19 mouse cellular contexts compared by ENCODE assay signal in the genomic region with DNA sequence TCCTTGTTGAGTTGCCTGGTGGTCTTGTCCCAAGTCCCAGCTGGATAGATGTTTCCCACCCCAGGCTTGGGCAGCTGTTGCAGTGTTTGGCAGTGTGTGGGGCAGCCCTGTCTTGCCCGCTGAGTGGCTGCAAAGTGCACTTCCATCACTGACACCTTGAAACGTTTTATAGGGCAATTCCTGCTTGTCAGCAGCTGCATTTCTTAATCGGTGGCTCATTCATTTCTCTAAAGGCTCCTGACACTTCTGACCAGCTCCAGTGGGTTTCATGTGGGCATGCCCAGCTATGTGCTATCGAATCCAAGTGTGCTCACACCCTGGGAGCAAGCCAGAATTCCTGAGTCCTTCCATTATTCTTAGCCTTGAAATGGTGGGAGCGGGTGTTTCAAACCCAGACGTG.
DNase-seq lines count a peak whose midpoint lies in the region; ATAC-seq lines count a peak whose summit lies in the region.
"Had no signal": no experiment of that assay in that cellular context is flagged by ENCODE, and none has a peak within 500 bp of the region (broad histone marks: within the 10 kb centered on the region; RNA-seq: fewer than 3 reads in every experiment).

No protein-coding gene starts in this region.

- 26% methylated on average over 6 of the region's 6 CpGs for WGBS in heart, embryonic 14.5 days
- 27% methylated on average over 6 of the region's 6 CpGs for WGBS in limb, embryonic 11.5 days
- 82% methylated on average over 6 of the region's 6 CpGs for WGBS in forebrain, embryonic 11.5 days

- no peak overlapping the region for H3K4me3 ChIP-seq in heart, embryonic 14.5 days (ENCODE audit: control insufficient read depth in 1 of 2, insufficient read depth in 1 of 2, low read depth in 1 of 2, low read length in 2 of 2)
- H3K4me3 ChIP-seq in limb, embryonic 11.5 days (ENCODE audit: low read depth, low read length), result no peak overlapping the region
- no peak overlapping the region for H3K4me3 ChIP-seq in forebrain, embryonic 11.5 days (ENCODE audit: low read depth, low read length)
- H3K4me3 ChIP-seq: hindbrain, embryonic 15.5 days; layer of hippocampus, adult 2 months had no signal

- 0 out of 2 replicates have a peak overlapping the region, but pooled peaks have one; percentile 14 for H3K4me2 ChIP-seq in heart, embryonic 14.5 days (ENCODE audit: low read length)
- H3K4me2 ChIP-seq in limb, embryonic 11.5 days (ENCODE audit: low read depth, severe bottlenecking), result no peak overlapping the region
- no peak overlapping the region for H3K4me2 ChIP-seq in forebrain, embryonic 11.5 days (ENCODE audit: low read depth, low read length, severe bottlenecking)
- H3K4me2 ChIP-seq: hindbrain, embryonic 15.5 days had no signal

- H3K27ac ChIP-seq in heart, embryonic 14.5 days (replicated peaks in 1 of 2; ENCODE audit: control insufficient read depth in 1 of 2, insufficient read depth in 1 of 2, low read depth in 2 of 2, low read length in 2 of 2), result peak overlapping the region; percentile 20 to 71; a peak in 3 of 4 replicates
- no peak overlapping the region for H3K27ac ChIP-seq in limb, embryonic 11.5 days (replicated peaks; ENCODE audit: low read depth, low read length)
- H3K27ac ChIP-seq in forebrain, embryonic 11.5 days (ENCODE audit: low read depth, low read length), result no peak overlapping the region
- H3K27ac ChIP-seq: hindbrain, embryonic 15.5 days; kidney, postnatal 0 days; layer of hippocampus, adult 2 months had no signal

- no peaks in the 10 kb centered on the region for H3K27me3 ChIP-seq in heart, embryonic 14.5 days (ENCODE audit: control insufficient read depth, insufficient read depth, low read length)
- H3K27me3 ChIP-seq in limb, embryonic 11.5 days (ENCODE audit: control insufficient read depth, insufficient read depth, low read length), result no peaks in the 10 kb centered on the region
- H3K27me3 ChIP-seq in forebrain, embryonic 11.5 days (ENCODE audit: control insufficient read depth, insufficient read depth, low read length), result no peaks in the 10 kb centered on the region
- H3K27me3 ChIP-seq: hindbrain, embryonic 15.5 days had no signal

- H3K36me3 ChIP-seq in heart, embryonic 14.5 days (ENCODE audit: control insufficient read depth, insufficient read depth, low read length), result no peaks in the 10 kb centered on the region
- no peaks in the 10 kb centered on the region for H3K36me3 ChIP-seq in limb, embryonic 11.5 days (ENCODE audit: control insufficient read depth, insufficient read depth, low read length)
- no peaks in the 10 kb centered on the region for H3K36me3 ChIP-seq in forebrain, embryonic 11.5 days (ENCODE audit: control insufficient read depth, insufficient read depth, low read length)
- H3K36me3 ChIP-seq: hindbrain, embryonic 15.5 days had no signal

- peak; percentile 73 for ATAC-seq in heart, embryonic 14.5 days (ENCODE audit: insufficient number of reproducible peaks, insufficient read depth, low FRiP score, low read depth)
- no peak for ATAC-seq in limb, embryonic 11.5 days (ENCODE audit: insufficient number of reproducible peaks, low FRiP score, low TSS enrichment, low read depth)
- no peak for ATAC-seq in forebrain, embryonic 11.5 days (replicated peaks; ENCODE audit: low FRiP score)
- ATAC-seq in erythroblast, adult 5-6 weeks (replicated peaks; ENCODE audit: low FRiP score, poor library complexity, severe bottlenecking), result no peak
- no peak for ATAC-seq in inflammation-experienced regulatory T-cells, adult 6 months
- ATAC-seq: forebrain, embryonic 14.5 days; intestine, postnatal 0 days; liver, postnatal 0 days; midbrain, embryonic 16.5 days had no signal

- no peak overlapping the region for H3K9ac ChIP-seq in heart, embryonic 14.5 days (ENCODE audit: low read length)
- H3K9ac ChIP-seq in limb, embryonic 11.5 days (ENCODE audit: low read length), result no peak overlapping the region
- no peak overlapping the region for H3K9ac ChIP-seq in forebrain, embryonic 11.5 days (ENCODE audit: low read length)
- H3K9ac ChIP-seq: hindbrain, embryonic 15.5 days; liver, postnatal 0 days had no signal

- no peaks in the 10 kb centered on the region for H3K9me3 ChIP-seq in heart, embryonic 14.5 days (ENCODE audit: control insufficient read depth, low read length)
- no peaks in the 10 kb centered on the region for H3K9me3 ChIP-seq in limb, embryonic 11.5 days (ENCODE audit: control insufficient read depth, low read length)
- no peaks in the 10 kb centered on the region for H3K9me3 ChIP-seq in forebrain, embryonic 11.5 days (ENCODE audit: control insufficient read depth, low read length)
- H3K9me3 ChIP-seq: hindbrain, embryonic 15.5 days had no signal

- H3K4me1 ChIP-seq in heart, embryonic 14.5 days (ENCODE audit: control insufficient read depth in 2 of 2, insufficient read depth in 2 of 2, low read length in 2 of 2), result peaks cover 7% of the 10 kb centered on the region in 2 experiments; a peak in 3 of 4 replicates
- no peaks in the 10 kb centered on the region for H3K4me1 ChIP-seq in limb, embryonic 11.5 days (ENCODE audit: control insufficient read depth, insufficient read depth, low read length)
- H3K4me1 ChIP-seq in forebrain, embryonic 11.5 days (replicated peaks; ENCODE audit: control insufficient read depth, insufficient read depth, low read length), result no peaks in the 10 kb centered on the region
- H3K4me1 ChIP-seq: hindbrain, embryonic 15.5 days had no signal

- peak; percentile 79 for DNase-seq in fibroblast of lung, adult 2 months (ENCODE audit: low read depth)
- DNase-seq in limb, embryonic 11.5 days (ENCODE audit: low spot score), result peak; percentile 47
- DNase-seq in lung, postnatal 10 days, result peak; percentile 48
- DNase-seq in forebrain, embryonic 11.5 days (ENCODE audit: low spot score), result no peak
- DNase-seq: cerebellum, adult 11 months; cerebellum, postnatal 25 days; left cerebral cortex, postnatal 4 days; liver, postnatal 0 days; right cerebral cortex, adult 18-20 months; thymus, adult 18-20 months had no signal

Comparison
In these comparisons a context has a peak if more than half of its experiments do, and no peak if none do; other contexts are left out.
1. H3K27ac ChIP-seq: peak in heart, embryonic 14.5 days (2 of 2); none in limb, embryonic 11.5 days (single experiment) and forebrain, embryonic 11.5 days (single experiment).